Mouse (Mus musculus): Measurements from ENCODE around the gene Gm49369. TPM values are rescaled to one million over a fixed set of nuclear protein-coding genes. Genes with fewer than 3 reads are reported as not detected.

The Gm49369 gene
- total RNA-seq, 2 experiments from 2014 or later, result 0.71 TPM; not detected in 1

- no peak for DNase-seq (ENCODE audit: low spot score in 2 of 2)
These were observed 12.1 kb upstream of the Gm49369 start for GRCm38 (mm10) chr7:142394261-142395190.

- DNase-seq (ENCODE audit: low spot score in 2 of 2), result no peak
These were observed 10.7 kb upstream of the Gm49369 start for GRCm38 (mm10) chr7:142393191-142393590.

- no peak for DNase-seq (ENCODE audit: low spot score in 2 of 2)
These were observed 9.1 kb upstream of the Gm49369 start for GRCm38 (mm10) chr7:142391609-142392008.

GRCm38 (mm10) chr7:142391108-142391507, 8.6 kb upstream of the Gm49369 start:
- no peak for DNase-seq (ENCODE audit: low spot score in 2 of 2)

- no peak for DNase-seq (ENCODE audit: low spot score in 2 of 2)
These were observed 7.6 kb upstream of the Gm49369 start for GRCm38 (mm10) chr7:142389961-142390650.

GRCm38 (mm10) chr7:142388740-142389139, 6.3 kb upstream of the Gm49369 start:
- DNase-seq (ENCODE audit: low spot score in 2 of 2), result no peak

GRCm38 (mm10) chr7:142388198-142388597, 5.7 kb upstream of the Gm49369 start:
- DNase-seq (ENCODE audit: low spot score in 2 of 2), result no peak

- peak; percentile 90 to 97 for DNase-seq (ENCODE audit: low spot score in 2 of 2)
These were observed 5.1 kb upstream of the Gm49369 start, which contains the start of gene Ctsd for GRCm38 (mm10) chr7:142387419-142388148. Gene Ctsd, minus strand, starts transcription at chr7:142388038.

- DNase-seq (ENCODE audit: low spot score in 2 of 2), result no peak
These were observed 4.2 kb upstream of the Gm49369 start for GRCm38 (mm10) chr7:142386621-142387201.

GRCm38 (mm10) chr7:142385742-142386403, 3.4 kb upstream of the Gm49369 start:
- no peak for DNase-seq (ENCODE audit: low spot score in 2 of 2)

- no peak for DNase-seq (ENCODE audit: low spot score in 2 of 2)
These were observed 1.8 kb upstream of the Gm49369 start for GRCm38 (mm10) chr7:142384306-142384705.

GRCm38 (mm10) chr7:142381175-142381574, 1.3 kb downstream of the Gm49369 start:
- DNase-seq (ENCODE audit: low spot score in 2 of 2), result no peak

GRCm38 (mm10) chr7:142379186-142379585, 3.3 kb downstream of the Gm49369 start:
- DNase-seq (ENCODE audit: low spot score in 2 of 2), result no peak

- DNase-seq (ENCODE audit: low spot score in 2 of 2), result no peak
These were observed 5.1 kb downstream of the Gm49369 start for GRCm38 (mm10) chr7:142377233-142377925.

- no peak for DNase-seq (ENCODE audit: low spot score in 2 of 2)
These were observed 6.4 kb downstream of the Gm49369 start for GRCm38 (mm10) chr7:142376096-142376495.

GRCm38 (mm10) chr7:142375261-142375724, 7.2 kb downstream of the Gm49369 start:
- peak in 1 of 2 experiments; percentile 52 for DNase-seq (ENCODE audit: low spot score in 2 of 2)

- no peak for DNase-seq (ENCODE audit: low spot score in 2 of 2)
These were observed 8.0 kb downstream of the Gm49369 start for GRCm38 (mm10) chr7:142374413-142375015.

GRCm38 (mm10) chr7:142373641-142374412, 8.6 kb downstream of the Gm49369 start, which contains the start of gene Ifitm10:
Gene Ifitm10, minus strand, starts transcription at chr7:142373753.
- no peak for DNase-seq (ENCODE audit: low spot score in 2 of 2)

Measured in layer of hippocampus, postnatal 14 days (tissue).